Mouse (Mus musculus): ENCODE results near the gene Gas2l2. TPM values are rescaled to one million over a fixed set of nuclear protein-coding genes. Genes with fewer than 3 reads are reported as not detected.

The Gas2l2 gene
- polyA plus RNA-seq (2021; fragmentation: Nextera tagmentation) = 0.39 and 0.56 TPM in 2 replicates
- long read RNA-seq, experiment 1 = 0 reads
- long read RNA-seq, experiment 2 = 0 reads

DNA sequence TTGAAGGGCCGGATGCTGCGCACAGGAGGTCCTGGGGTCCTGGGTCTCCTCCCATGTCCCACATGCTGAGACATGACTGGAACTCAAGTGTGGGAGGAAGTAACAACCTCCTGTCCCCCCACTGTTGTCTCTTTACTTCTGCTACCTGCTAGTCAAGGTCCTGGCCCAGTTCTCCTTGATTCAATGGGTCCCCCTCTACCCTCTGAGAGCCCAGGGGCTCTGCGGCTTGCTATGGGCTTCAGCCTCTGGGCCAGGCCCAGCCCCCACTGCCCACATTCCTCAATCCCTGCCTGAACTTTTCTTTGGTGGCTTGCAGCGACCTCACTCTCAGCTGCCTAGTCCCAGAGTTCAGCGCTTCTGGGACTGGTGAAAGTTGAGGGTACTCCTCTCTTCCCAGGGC lies at the start of gene Gas2l2:
Gene Gas2l2, minus strand, starts transcription at position 101 of the 400 bp plus-strand sequence.

DNA sequence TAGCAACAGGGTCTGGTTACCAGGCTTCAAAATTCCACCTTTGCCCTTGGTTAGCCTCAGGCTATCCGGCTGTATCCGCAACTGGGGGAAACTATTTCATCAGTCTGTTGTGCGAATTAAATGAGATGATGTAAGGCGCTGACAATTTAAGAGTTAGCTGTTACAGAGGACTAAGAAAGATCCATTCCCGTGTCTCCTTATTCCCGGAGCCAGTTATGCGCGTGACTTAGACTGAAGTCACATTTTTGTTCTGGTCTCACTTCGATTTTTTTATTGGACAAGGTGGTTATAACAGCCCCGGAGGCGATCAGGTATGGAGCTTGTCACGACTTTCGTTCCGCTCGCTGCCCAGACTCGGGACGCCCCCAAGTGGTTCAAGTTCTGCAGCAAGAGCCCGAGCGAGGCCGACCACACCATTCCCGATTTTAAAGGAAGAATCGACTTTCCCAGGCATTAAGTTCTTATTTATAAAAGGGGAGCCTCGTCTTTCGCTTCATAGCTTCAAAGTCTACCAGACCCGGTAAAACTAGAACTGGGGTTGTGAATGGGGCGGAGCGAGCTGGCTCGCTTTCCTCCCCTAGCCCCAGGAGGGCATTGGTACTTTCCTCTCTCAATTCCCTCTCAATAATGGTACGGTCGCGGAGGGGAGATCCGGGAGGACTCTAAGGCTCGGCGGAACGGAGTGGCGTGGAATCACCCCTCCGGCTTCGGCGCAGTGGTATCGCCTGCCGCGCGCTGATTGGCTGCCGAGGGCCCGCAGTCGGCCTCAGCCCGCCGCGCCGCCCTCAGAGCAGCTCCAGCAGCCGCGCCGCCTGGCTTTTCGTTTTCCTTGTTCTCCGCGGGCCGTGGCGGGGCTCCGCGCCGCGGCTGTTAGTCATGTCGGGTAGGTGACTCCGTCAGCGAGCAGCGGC lies 43.3 kb upstream of the Gas2l2 start, which contains the start of gene Taf15:
Gene Taf15, plus strand, starts transcription at position 763 of the 911 bp plus-strand sequence.

DNA sequence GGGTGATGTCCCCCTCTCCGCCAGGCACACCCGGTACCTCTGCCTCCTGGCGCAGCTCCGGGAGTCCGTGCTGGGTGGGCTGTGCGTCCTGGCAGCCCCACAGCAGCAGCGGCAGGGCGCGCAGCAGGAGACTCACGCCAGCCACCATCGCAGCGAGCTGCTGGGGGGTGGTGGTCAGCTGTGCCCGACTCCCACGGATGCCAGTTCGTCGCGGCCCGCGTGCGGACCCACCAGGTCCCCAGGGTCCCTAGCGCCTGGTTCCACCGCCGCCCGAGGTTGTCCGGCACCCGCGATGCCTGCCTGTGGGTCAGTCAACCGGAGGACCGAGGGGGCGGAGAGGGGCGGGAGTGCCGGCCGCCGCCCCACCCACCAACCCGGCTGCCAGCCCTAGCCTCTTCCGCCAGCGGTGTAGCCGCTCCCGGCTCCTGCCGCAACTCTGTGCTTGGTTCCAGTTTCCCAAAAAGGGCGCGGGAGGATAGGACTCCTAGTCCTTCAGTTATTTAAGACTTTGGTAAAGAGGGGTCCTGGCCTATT lies 33.5 kb upstream of the Gas2l2 start, which contains the start of gene Mmp28:
Gene Mmp28, minus strand, starts transcription at position 361 of the 534 bp plus-strand sequence.

DNA sequence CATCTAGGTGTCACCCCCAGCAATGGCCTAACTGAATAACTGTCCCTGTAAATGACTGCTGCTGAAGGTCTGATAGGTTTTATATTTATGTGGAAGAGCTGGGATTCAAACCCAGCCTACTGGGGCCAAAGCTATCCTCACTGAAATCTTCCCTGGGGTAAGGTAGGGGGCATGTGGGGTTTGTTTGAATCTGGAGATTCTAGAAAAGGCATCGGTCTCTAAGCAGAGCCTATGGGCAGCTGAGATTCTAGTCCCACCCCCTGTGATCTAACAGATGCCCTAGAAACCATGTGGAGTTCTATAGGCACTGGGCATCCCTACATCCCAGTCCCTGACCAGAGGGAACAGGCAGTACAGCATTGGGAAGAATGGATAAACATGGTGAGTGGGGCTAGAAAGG lies 8.1 kb upstream of the Gas2l2 start, which contains the start of gene 1700020L24Rik:
Gene 1700020L24Rik, plus strand, starts transcription at position 301 of the 400 bp plus-strand sequence.

DNA sequence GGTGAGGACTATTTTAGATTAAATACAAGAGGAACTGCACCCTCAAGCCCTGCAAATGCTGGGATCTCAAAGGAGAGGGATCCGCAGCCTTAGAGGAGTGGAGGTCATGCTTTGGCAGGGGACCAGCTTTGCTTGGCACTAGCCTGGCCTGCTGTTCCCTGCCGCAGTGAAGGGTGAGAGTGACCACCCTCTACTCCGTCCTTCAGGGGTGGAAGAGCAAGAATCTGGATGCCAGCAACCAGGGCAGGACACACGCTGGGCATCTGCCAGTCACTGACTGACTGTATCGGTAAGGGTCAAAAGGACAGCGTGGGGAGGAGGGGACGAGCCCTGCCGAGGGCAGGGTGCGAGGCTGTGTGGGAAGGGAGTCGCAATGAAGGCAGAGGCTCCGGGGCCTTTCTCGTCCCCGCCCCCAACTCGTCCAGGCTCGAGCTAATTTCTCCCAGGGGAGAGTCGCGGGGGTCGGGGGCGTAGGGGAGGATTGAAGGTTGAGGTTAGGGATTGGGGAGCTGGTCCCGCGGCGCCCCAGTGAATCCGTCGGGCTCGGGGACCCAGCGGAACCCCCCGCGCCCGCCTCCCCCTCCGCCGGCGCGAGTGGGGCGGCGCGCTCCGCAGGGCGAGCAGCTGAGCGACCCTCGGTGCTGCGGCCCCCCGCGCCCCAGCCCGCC lies 20.0 kb downstream of the Gas2l2 start, which contains the start of gene Rasl10b:
Gene Rasl10b, plus strand, starts transcription at position 51 of the 668 bp plus-strand sequence.

Other genes starting within 250 kb of the Gas2l2 start
- 0.18 and 0.21 TPM in 2 replicates for gene Slfn3, start 238.1 kb downstream of the Gas2l2 start, polyA plus RNA-seq (2021; fragmentation: Nextera tagmentation)
- not detected in 2 replicates for gene Slfn14, start 142.7 kb downstream of the Gas2l2 start, polyA plus RNA-seq (2021; fragmentation: Nextera tagmentation)
- 77.1 and 89.6 TPM in 2 replicates for gene Ap2b1, start 130.4 kb downstream of the Gas2l2 start, polyA plus RNA-seq (2021; fragmentation: Nextera tagmentation)
- 9.0 and 10.0 TPM in 2 replicates for gene Pex12, start 126.9 kb downstream of the Gas2l2 start, polyA plus RNA-seq (2021; fragmentation: Nextera tagmentation)
- 17.3 and 19.8 TPM in 2 replicates for gene Rasl10b, start 20.3 kb downstream of the Gas2l2 start, polyA plus RNA-seq (2021; fragmentation: Nextera tagmentation)
- gene 1700020L24Rik, start 8.2 kb upstream of the Gas2l2 start, polyA plus RNA-seq (2021; fragmentation: Nextera tagmentation) = 0.30 and 0.52 TPM in 2 replicates
- 0.80 and 0.95 TPM in 2 replicates for gene Mmp28, start 33.6 kb upstream of the Gas2l2 start, polyA plus RNA-seq (2021; fragmentation: Nextera tagmentation)
- 0.56 and 1.3 TPM in 2 replicates for gene Taf15, start 43.6 kb upstream of the Gas2l2 start, polyA plus RNA-seq (2021; fragmentation: Nextera tagmentation)
- gene Heatr9, start 92.7 kb upstream of the Gas2l2 start, polyA plus RNA-seq (2021; fragmentation: Nextera tagmentation) = not detected in 2 replicates
- 1.1 and 4.9 TPM in 2 replicates for gene Ccl5, start 101.1 kb upstream of the Gas2l2 start, polyA plus RNA-seq (2021; fragmentation: Nextera tagmentation)
- gene Ccl9, start 149.2 kb upstream of the Gas2l2 start, polyA plus RNA-seq (2021; fragmentation: Nextera tagmentation) = 0.89 and 1.9 TPM in 2 replicates
- gene Ccl6, start 163.6 kb upstream of the Gas2l2 start, polyA plus RNA-seq (2021; fragmentation: Nextera tagmentation) = 2.1 and 2.5 TPM in 2 replicates
- not detected in 2 replicates for gene Rpl9-ps1, start 216.2 kb upstream of the Gas2l2 start, polyA plus RNA-seq (2021; fragmentation: Nextera tagmentation)
- gene Ccl3, start 219.9 kb upstream of the Gas2l2 start, polyA plus RNA-seq (2021; fragmentation: Nextera tagmentation) = 1.1 and 1.3 TPM in 2 replicates
- gene Ccl4, start 233.1 kb upstream of the Gas2l2 start, polyA plus RNA-seq (2021; fragmentation: Nextera tagmentation) = 1.2 and 1.3 TPM in 2 replicates

All from layer of hippocampus, adult 6 months (tissue).